Mouse (Mus musculus): Measurements from ENCODE around the gene Ndrg2.
A peak's percentile ranks its signal among the peaks of the same experiment; 100 is the strongest.

- TF ChIP-seq CTCF (IDR thresholded peaks at IDR 0.05; ENCODE audit: extremely low read depth, insufficient read depth, low read length) (peak; percentile 92), POLR2A (IDR thresholded peaks at IDR 0.05; ENCODE audit: extremely low read depth, insufficient read depth, low read length) (no peak)
These were observed 10.9 kb downstream of the Ndrg2 start for GRCm38 (mm10) chr14:51902806-51903710.
